Mouse (Mus musculus): ENCODE results near the gene Jdp2.

Jdp2 gene

DNA sequence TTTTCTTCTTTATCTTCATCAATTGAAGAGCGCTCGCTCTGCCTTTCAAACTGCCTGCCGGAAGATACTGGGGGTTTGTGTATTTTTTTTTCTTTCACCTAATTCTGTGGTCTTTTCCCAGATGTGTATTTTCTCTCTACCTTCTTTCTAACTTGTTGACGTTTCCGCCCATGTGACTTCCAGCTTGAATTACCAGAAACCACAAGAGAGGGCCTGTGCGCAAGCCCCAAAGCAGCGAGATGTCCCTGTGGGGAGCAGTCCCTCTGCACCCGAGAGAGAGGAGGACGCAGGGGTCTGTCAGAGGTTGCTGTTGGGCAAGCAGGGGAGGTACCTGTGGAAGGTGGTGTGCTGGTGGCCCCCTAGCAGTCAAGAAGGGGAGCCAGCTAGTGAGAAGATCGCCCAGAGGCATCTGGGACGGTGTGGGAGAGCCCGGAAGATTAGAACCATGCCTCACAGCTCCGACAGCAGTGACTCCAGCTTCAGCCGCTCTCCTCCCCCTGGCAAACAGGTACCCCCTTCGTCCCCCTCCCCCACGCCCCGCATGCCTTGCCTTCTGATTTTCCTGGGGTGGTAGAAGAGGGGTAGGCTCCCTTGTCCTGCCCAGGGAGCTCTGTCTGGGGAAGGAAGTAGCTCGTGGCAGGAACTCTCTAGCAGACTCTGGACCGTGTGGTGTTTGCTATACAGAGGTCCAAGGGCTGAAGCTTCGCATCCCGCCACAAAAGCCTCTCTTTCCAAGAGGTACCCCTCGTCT lies 87.8 kb downstream of the Jdp2 start, which contains the start of gene Batf:
Batf (plus strand) TSS at position 204 of the 751 bp plus-strand sequence.
- DNase-seq (ENCODE audit: low read depth, low spot score) = no peak

GRCm38 (mm10) chr12:85687217-85687533 lies 88.3 kb downstream of the Jdp2 start:
- DNase-seq (ENCODE audit: low read depth, low spot score) = no peak

DNA sequence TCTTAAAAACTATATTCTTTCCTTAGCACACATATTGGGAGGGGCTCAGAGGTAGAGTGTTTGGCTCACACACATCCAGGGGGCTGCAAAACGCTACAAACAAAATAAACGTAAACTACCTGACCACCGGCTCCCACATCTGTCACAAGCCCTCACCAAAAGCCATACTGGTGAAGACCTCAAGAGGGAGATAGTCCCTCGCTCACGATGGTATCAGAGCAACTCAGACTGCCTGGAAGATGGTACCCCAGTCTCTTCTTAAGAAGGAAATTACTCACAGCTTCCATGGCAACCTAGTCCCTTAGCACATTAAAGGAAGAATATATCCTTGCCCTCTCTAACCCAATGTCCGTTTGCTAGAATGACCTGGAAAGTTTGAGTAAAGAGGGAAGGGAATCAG lies 89.0 kb downstream of the Jdp2 start:
- DNase-seq (ENCODE audit: low read depth, low spot score) = peak; percentile 20
